Mouse (Mus musculus): ENCODE measurements around the gene Scamp2. TPM values are rescaled to one million over a fixed set of nuclear protein-coding genes. Genes with fewer than 3 reads are reported as not detected.

Scamp2 gene
- total RNA-seq, 4 experiments from 2014 or later, result 22.7 to 29.9 (median 27.9) TPM

- DNase-seq (ENCODE audit: low spot score in 2 of 2), result no peak
Observed at GRCm38 (mm10) chr9:57625674-57626500, 65.1 kb downstream of the Scamp2 start.

- no peak for DNase-seq (ENCODE audit: low spot score in 2 of 2)
Observed at GRCm38 (mm10) chr9:57627191-57627590, 66.4 kb downstream of the Scamp2 start.

GRCm38 (mm10) chr9:57627892-57628291 is 67.1 kb downstream of the Scamp2 start:
- DNase-seq (ENCODE audit: low spot score in 2 of 2), result no peak

- DNase-seq (ENCODE audit: low spot score in 2 of 2), result no peak
Observed at GRCm38 (mm10) chr9:57628717-57629116, 68.0 kb downstream of the Scamp2 start.

GRCm38 (mm10) chr9:57629118-57629874 is 68.6 kb downstream of the Scamp2 start:
- DNase-seq (ENCODE audit: low spot score in 2 of 2), result peak in 1 of 2 experiments; percentile 63

GRCm38 (mm10) chr9:57633481-57634024 is 72.8 kb downstream of the Scamp2 start:
- DNase-seq (ENCODE audit: low spot score in 2 of 2), result no peak

- no peak for DNase-seq (ENCODE audit: low spot score in 2 of 2)
Observed at GRCm38 (mm10) chr9:57637272-57637671, 76.5 kb downstream of the Scamp2 start.

GRCm38 (mm10) chr9:57637741-57638322 is 77.1 kb downstream of the Scamp2 start:
- no peak for DNase-seq (ENCODE audit: low spot score in 2 of 2)

Other genes with a start within 250 kb of the Scamp2 start
- gene Ppcdc, start 120.8 kb upstream of the Scamp2 start, total RNA-seq (2022), result 10 to 100 TPM; 17.4 to 20.5 (median 17.9) TPM
- 100 to 1,000 TPM; 371 to 387 (median 384) TPM for gene Scamp5, start 92.9 kb upstream of the Scamp2 start, total RNA-seq (2022)
- 10 to 100 TPM; 16.0 to 19.5 (median 17.7) TPM for gene Rpp25, start 56.9 kb upstream of the Scamp2 start, total RNA-seq (2022)
- 100 to 1,000 TPM; 378 to 411 (median 394) TPM for gene Cox5a, start 39.7 kb upstream of the Scamp2 start, total RNA-seq (2022)
- 10 to 100 TPM; 18.0 to 21.8 (median 20.4) TPM for gene Fam219b, start 23.4 kb upstream of the Scamp2 start, total RNA-seq (2022)
- 10 to 100 TPM; 64.0 to 74.0 (median 66.0) TPM for gene Mpi, start 8.2 kb upstream of the Scamp2 start, total RNA-seq (2022)
- 10 to 100 TPM; 31.8 to 38.2 (median 34.4) TPM for gene Ulk3, start 28.5 kb downstream of the Scamp2 start, total RNA-seq (2022)
- gene Cplx3, start 45.3 kb downstream of the Scamp2 start, total RNA-seq (2022), result 10 to 100 TPM; 15.3 to 21.3 (median 19.1) TPM
- gene Lman1l, start 59.8 kb downstream of the Scamp2 start, total RNA-seq (2022), result not detected
- gene Csk, start 92.7 kb downstream of the Scamp2 start, total RNA-seq (2022), result 10 to 100 TPM; 36.0 to 44.4 (median 41.6) TPM
- gene Cyp1a2, start 122.8 kb downstream of the Scamp2 start, total RNA-seq (2022), result not detected
- gene Cyp1a1, start 127.0 kb downstream of the Scamp2 start, total RNA-seq (2022), result under 1 TPM; 0.14 to 0.25 (median 0.19) TPM
- gene Edc3, start 147.6 kb downstream of the Scamp2 start, total RNA-seq (2022), result 10 to 100 TPM; 13.4 to 16.5 (median 14.6) TPM
- 10 to 100 TPM; 75.6 to 87.1 (median 78.7) TPM for gene Clk3, start 204.9 kb downstream of the Scamp2 start, total RNA-seq (2022)

Data from left cerebral cortex, adult 8-10 months (tissue).